Mouse (Mus musculus) heart, postnatal 0 days (tissue): Measurements from ENCODE around the gene Cdk17.

Experiments
- CTCF ChIP-seq: IDR thresholded peaks from 2 replicates; pipeline ENCODE4 v1.5.1; 2016; ENCODE audit warnings: antibody characterized with exemption, control low read depth, low read depth
- EP300 ChIP-seq: IDR thresholded peaks from 2 replicates; pipeline ENCODE4 v1.6.1; 2016; ENCODE audit warnings: antibody characterized with exemption, low read depth

- TF ChIP-seq CTCF (no peak), EP300 (no peak)
Observed at GRCm38 (mm10) chr10:93288336-93288735, 127.7 kb downstream of the Cdk17 start.
